Mouse (Mus musculus) left cerebral cortex, postnatal 14 days (tissue): ENCODE data around the gene Ascc1. TPM values are rescaled to one million over a fixed set of nuclear protein-coding genes. Genes with fewer than 3 reads are reported as not detected.
A peak's percentile ranks its signal among the peaks of the same experiment; 100 is the strongest.

ENCODE experiments used
- DNase-seq, 2 experiments: peaks; one replicate each; pipeline ENCODE4 v3.0.0; 2021 to 2022; ENCODE audit warnings: low spot score in 2 of 2, mixed read lengths in 1 of 2
- intact Hi-C: fragments of 180-260 bp; cut with DNase I; formaldehyde crosslinking; loops from one replicate; pipeline ENCODE4 v1.15.1; 2025
- total RNA-seq, 2 experiments: library from RNA; stranded (reverse); gene quantifications; 2 replicates each; pipeline ENCODE4 v1.2.3; 2021

The Ascc1 gene
- total RNA-seq, 2 experiments from 2014 or later = 18.1 to 19.4 TPM

DNA sequence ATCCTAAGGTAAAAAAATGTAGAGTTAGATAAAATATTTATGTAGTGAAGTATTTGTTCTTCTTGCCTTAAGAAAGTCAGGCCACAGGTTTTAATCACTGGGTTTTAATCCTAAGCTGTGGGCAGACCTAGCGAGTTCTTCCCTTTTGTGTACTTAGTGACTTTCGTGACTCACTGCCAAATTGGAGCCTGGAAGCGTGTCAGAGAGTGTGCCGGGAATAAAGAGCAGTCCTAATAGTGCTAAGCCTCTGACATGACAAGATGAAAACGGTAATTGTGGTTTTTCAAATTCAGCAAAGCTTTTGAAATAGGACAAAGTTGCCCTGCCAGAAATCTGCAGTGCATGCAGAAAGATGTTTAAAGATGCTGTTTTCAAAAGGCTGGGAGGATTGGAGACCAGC is 44.1 kb downstream of the Ascc1 start:
- intact Hi-C loops = no loop called here
- peak in 1 of 2 experiments; percentile 47 for DNase-seq

DNA sequence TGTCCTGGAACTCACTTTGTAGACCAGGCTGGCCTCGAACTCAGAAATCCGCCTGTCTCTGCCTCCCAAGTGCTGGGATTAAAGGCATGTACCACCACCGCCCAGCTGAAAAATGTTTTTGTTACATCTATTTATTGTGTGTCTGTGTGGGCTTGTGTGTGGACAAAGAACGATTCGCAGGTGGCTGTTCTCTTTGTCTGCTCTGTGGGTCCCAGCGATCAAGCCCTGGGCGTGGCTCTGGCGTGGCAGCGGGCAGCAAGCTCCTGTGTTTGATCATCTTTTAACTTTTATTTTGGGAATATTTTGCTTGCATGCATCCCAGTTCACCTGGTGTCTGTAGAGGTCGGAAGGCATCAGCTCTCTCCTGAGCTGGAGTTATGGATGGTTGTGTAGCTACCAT is 48.0 kb downstream of the Ascc1 start:
- DNase-seq = no peak
- intact Hi-C loops = no loop called here

DNA sequence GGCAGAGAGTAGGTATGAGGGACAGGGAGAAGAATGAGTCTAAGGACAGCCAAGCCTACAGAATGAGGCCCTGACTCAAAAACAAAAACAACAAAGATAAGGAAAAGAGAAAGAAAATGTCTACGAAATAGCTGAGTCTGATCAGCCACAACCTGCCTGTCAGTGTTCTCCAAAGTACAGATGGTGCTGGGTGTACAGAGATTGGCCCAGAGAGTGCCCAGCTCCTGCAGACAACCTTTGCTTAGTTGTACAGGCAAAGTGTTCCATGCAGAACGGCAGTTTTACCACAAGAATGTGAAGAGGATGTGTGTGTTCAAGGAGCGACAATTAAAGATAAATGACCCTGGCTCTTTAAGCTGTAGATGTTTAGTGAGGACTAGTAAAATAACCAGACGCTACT is 50.5 kb downstream of the Ascc1 start:
- DNase-seq = no peak
- intact Hi-C loops = no loop called here

DNA sequence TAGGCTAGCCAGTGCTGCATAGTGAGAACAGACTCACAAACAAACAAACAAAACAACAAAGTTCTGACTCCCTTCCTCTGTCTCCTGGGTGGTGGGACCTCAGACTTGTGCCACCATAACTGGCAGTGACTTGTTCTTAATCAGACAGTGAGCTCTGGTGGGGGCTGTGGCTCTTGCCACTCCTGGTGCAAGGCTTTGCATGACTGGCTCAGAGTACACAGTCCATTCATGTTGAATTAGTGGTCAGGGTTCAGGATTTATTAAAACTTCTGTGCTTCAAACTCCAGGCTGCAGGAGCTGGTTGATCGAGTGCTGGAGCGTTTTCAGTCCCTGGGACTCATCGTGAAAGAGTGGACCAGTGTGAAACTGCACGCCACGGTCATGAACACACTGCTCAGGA is 59.6 kb downstream of the Ascc1 start:
- intact Hi-C loops = loop anchor here (5.0 kb wide), 1 partner anchor 40 kb away; no protein-coding TSS in a partner anchor
- no peak for DNase-seq

DNA sequence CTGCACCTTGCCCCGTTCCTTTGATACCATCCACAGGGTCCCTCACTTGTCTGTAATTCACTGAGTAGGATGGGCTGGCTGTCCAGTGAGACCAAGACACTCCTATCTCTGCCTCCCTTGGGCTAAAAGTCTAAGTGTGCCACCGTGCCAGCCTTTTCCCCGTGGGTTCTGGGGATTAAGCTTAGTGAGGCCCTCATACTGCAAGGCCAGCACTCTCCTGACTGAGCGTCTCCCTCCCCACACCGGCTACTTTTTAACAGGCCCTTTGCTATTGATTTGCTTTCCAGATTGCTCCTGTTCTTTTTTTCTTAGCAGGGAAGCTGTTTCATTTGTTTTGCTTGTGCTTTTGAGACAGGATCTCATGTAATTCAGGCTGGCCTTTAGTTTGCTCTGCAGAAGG is 60.3 kb downstream of the Ascc1 start:
- intact Hi-C loops = loop anchor here (5.0 kb wide), 1 partner anchor 41 kb away; no protein-coding TSS in a partner anchor
- DNase-seq = no peak

DNA sequence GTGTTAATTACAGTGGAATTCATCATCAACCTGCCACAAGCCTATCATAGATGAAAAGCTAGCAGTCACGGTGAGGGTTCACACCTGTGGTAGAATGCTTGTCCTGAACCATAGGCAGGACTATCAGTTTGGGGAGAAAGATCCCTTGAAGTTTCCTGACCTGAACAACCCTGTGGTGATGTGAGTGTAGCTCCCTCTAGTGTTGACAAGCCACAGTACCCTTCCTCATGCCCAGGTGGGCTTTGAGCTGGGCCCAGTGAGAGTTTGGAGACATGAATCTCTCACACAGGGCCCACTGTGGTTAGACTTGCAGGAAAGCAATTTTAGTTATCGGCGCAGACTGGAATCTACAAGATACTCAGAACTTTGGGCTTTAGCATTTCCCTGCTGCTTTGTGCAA is 63.9 kb downstream of the Ascc1 start:
- DNase-seq = peak; percentile 31 to 51
- intact Hi-C loops = loop anchor here (2.0 kb wide), 1 partner anchor 172 kb away; no protein-coding TSS in a partner anchor

DNA sequence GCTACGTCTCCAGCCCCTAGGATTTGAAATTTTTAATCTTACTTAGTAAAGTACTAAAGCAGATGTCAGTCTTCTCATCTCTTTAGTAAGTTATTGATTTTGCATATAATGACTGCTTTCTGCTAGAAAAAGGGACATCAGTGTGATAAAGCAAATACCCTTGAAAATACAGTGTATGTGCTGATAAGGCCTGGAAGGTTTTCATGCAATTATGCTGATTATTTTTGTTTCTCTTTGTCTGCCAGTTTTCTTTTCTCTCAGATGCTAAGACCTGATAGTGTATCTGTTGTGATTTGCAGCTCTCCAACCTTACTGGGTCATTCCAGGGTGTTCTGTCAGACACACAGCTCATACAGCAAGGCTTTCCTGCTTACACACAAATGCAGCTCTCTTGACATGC is 72.6 kb downstream of the Ascc1 start:
- no peak for DNase-seq
- intact Hi-C loops = no loop called here

DNA sequence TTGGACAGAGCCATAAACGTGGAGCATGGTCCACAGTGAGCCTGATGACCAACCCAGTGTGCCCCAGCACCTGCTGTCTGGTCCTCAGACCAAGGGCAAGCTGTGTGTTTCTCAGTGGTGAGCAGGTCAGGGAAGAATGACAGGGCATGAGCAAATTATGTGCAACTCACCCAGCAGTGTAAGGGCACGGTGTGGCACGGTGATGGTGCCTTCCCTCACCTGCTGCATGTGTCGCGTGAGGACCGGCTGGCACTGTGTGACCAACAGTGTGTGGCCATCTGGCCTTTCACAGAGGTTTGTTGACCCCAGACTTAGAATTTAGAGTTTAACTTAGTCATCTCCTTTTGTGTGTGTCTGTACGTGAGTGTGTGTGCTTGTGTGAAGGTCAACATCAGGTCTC is 74.6 kb downstream of the Ascc1 start:
- no peak for DNase-seq
- intact Hi-C loops = no loop called here

DNA sequence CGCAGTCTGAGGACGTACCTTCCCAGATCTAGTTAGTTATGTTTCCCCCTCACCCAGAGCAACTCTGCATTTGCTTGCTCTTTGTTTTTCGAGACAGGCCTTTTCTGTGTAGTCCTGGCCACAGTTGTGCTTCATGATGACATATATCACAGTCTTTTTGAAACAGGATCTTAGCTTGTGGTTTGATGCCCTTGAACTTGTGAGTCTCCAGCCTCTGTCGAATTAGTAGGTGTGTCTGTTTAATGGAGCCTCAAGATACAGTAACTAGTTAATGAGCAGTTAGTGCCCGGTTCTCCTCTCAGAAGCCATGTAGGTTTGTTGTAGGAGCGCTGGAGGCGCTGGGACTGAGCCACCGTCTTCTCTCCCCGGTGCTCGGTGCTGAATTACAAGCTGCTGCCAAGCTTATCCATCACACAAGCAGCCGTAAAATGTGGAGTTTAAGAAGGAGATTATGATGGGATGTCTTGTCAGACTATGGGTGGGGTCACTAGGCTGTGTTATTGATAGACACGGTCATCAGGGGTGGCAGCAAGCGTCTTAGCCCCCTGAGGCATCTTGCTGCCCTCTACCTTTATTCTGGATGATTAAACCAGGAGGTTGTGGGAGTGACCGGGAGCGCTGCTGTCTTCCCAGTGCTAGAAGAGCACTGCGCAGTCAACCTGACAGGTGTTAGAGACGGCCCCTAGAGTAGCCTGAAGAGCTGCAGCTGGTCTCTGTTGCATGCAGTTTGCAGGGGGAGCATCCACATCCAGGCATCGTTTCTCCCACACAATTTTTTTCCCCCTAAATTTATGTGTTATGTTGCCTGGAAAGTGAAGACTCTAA is 75.3 kb downstream of the Ascc1 start:
- DNase-seq = no peak
- intact Hi-C loops = no loop called here

DNA sequence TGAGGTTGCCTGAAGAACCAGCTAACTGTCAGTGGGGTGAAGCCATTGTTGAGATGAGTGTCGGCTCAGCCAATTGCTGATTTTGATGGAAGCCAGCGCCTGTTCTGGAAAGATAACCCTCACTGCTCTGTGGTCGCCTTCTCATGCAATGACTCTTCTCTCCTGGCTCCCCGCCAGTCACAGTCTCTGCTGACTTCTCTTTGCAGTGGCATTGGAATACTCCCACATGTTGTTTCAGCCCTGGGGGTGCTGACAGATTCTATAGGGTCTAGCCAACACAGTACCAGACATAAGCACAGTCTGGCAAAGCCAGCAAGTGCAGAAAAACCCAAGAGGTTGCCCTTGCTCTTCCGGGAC is 75.9 kb downstream of the Ascc1 start:
- DNase-seq = peak; percentile 60 to 68
- intact Hi-C loops = no loop called here

DNA sequence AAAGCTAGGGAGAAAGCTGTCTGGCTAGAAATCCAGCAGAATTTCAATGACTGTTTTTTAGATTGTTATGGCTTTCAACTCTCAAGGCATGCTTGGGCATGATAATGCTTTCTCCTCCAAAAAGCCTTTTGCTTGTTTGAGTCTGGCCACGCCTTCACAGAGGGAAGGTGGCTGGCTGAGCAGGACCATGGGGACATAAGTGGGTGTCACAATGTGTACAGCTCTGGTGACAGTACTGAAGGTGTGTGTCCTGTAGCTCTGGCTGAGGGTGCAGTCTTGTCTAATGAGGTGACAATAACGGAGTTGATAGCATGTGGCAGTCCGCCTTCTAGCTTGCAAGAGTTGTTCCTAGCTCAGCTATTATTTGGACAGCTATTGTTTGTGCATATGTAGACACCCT is 77.6 kb downstream of the Ascc1 start:
- DNase-seq = no peak
- intact Hi-C loops = no loop called here

DNA sequence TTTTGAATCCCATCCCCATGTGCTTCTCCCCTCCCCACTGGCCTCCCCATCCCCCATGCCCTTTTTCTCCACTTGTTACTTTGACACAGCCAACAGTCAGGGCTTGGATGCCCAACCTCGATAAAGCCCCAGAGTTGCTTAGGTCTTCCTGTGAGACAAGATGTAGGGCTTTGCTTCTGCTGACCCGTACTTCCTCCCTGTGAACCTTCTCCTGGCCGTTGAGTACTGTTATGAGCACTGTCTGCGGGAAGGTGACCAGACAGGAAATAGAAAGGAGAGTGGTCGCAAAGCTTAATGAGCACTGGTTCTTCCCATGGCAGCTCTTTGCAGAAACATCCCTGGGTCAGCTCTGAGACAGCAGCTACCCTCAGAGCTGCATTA is 78.0 kb downstream of the Ascc1 start:
- intact Hi-C loops = no loop called here
- DNase-seq = no peak

DNA sequence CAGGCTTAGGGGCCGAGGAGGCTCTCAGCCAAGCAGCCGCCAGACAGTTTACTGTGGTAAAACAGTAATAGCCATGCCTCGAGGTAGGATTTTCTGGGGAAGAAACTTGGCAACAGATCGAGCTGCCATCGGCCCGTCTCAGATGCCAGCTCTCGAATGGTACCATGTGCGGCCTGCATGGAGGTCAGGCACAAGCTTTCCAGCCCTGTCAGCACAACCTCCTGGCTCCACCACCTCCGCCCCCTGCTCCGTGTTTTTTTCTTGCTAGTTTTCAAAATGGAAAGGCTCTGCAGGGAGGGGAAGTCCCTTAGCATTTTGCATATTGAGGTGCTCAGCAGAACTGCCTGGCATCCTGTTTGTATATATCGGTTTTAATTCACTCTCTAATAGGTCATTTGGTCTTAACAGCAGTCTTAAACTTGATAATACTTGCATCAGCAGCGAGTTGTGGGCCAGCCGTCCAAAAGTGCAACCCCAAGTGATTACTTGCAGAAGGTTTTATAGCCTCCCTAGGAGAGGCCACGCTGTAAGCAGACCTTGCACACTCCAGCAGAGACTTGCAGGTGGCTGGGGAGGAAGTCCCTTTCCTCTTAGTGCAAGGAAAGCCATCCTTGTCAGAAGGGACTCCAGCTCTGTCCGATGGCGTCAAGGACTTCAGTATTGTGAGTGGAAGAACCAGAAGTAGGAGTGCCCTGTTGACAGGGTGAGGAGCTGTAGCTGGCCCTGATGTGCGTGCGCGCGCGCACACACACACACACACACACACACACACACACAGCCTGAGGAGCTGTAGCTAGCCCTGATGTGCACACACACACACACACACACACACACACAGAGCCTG is 78.6 kb downstream of the Ascc1 start:
- DNase-seq = no peak
- intact Hi-C loops = no loop called here

DNA sequence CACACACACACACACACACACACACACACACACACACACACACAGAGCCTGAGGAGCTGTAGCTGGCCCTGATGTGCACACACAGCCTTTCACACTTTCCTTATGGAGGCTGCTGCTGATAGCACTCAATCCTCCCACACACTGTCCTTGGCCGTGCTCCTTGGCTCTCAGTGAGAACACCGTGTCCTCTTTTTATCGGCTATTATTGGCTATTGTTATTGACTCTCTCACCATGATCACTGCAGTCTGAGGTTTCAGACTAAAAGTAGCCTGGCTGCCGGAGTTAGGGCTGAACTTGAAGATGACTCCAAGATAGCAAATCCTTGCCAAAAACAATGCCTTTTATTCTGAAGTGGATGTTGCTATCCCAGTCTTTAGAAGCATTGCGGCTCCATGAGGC is 79.3 kb downstream of the Ascc1 start:
- DNase-seq = peak in 1 of 2 experiments; percentile 72
- intact Hi-C loops = no loop called here

DNA sequence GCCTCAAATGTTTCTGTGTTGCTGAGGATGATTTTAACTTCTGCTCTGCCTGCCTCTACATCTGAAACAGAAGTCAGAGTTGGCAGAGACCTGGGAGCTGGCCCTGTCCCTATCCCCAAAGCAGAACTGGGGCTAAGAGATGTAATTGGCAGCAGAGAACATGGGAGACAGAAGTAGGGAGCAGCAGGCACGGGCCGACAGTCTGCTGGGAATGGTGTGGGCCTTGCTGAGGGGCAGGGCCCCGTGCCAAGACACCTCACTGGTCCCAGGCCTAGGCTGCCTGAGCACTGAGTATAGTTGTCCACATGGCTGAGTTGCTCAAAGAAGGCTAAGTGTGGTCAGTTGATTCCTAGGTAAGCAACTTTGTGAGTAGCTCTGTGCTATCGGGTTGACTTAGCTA is 81.5 kb downstream of the Ascc1 start:
- DNase-seq = no peak
- intact Hi-C loops = no loop called here

DNA sequence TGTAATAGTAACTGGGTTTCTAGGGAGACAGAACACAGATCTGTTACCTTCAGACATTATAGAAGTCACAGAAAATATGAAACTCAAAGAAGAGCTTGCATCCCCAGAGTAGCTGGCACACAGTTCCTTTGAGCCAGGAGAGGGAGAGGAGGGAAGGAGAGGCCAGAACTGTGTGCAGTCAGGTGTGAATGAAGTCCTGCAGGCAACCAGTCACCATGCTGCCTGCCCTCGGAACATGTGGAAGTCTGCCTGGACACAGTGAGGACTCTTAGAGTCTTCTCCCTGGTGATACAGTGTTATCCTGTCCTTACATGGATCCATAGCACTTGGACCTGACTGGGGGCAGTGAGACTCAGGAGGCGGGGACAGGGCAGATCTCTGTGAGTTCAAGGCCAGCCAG is 89.7 kb downstream of the Ascc1 start:
- DNase-seq = no peak
- intact Hi-C loops = no loop called here

DNA sequence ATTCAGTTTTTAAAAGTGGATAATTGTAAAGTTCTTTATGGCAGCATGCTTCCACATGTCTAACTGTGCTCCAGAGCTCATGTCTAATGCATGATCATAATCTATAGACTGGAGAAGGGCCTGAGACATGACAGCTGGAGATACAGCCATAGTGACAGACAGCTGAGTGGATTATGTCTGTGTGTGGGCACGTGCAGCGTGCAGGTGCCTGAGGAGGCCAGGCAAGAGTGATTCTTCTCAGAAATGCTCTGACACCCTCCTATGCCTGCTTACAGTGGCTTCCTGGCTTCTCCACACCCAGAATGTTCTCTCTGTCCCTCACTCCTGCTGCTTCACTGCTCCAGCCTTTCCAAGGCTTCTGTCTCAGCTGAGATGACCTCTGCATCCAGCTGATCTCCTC is 91.1 kb downstream of the Ascc1 start:
- intact Hi-C loops = no loop called here
- no peak for DNase-seq

DNA sequence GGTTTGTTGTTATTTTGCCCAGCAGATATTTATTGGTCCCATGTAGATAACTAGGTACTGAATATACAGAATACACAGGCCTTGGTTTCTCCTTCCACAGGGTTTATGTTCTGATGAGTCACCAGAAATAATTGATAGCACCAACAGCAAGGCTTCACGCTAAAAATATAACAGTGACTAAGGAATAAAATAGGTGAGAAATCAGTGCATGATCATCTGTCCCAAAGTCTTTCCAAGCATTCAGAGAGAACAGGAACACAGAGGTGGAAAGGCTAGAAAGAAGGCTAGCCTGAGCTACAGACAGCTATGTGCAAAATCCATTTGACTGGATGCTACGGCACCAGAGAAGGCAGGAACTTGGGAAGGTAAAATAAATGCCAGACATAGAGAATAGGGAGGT is 93.0 kb downstream of the Ascc1 start:
- intact Hi-C loops = no loop called here
- no peak for DNase-seq

DNA sequence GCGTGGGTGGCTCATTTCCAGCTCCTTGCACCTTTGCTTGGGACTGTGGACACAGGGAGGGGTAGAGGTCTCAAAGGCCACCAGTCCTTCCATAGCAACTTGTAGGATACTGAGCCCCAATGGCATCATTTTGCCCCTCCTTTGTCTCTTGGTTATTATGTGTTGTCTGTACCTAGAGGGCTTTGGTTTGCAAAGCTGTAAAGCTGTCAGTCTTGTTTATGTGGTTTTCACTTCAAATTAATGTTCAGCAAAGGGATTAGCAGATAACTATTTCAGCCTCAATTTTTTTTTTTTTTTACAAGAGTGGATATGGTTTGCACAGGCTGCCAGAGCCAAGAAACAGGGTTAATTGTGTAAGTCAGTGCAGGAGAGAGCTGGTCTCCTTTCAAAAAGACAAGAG is 93.7 kb downstream of the Ascc1 start:
- intact Hi-C loops = no loop called here
- no peak for DNase-seq

DNA sequence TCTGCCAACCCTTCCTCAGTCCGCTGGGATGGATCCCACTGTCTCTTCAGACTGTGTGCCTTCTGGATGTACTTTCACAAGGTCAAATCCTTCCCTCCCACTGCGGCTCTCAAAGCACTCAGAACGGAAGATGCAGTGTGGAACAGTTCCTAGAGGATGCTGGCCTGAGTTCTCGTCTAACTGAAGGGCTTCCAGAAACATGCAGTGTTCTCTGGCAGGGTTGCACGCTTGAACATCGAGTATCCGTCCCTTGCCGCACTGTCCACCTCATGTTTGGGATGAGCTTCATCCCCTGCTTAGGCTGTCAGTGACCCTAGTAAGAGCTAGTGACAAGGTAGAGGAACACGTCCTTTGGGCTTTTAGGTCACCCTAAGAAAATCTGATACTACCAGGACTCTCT is 94.5 kb downstream of the Ascc1 start:
- intact Hi-C loops = no loop called here
- no peak for DNase-seq

DNA sequence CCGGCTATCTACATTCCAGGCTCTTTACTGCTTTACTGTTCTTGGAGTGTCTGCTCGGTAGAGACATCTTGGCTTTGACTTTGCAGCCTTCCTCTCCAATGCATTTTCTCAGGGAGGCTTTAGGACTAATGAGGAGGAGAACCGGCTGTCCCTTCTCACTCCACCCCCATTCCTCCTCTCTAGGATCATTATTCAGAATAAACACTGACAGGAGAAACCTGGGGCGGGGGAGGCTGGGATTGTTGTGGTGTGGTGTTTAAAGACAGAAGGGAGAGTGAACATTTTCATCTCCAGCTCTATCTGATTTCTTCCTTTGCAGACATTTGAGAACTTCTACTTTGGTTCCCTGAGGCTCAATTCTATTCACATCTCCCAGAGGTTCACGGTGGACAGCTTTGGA is 95.2 kb downstream of the Ascc1 start:
- no peak for DNase-seq
- intact Hi-C loops = no loop called here
